In genomic region chr16:14156312-14156711, GRCm38 (mm10) we compare ENCODE assay signal across 28 mouse cellular contexts. TPM values are rescaled to one million over a fixed set of nuclear protein-coding genes. Genes with fewer than 3 reads are reported as not detected.
DNase-seq lines count a peak whose midpoint lies in the region; ATAC-seq and TF ChIP-seq lines count a peak whose summit lies in the region.
"Had no signal": no experiment of that assay in that cellular context is flagged by ENCODE, and none has a peak within 500 bp of the region (broad histone marks: within the 10 kb centered on the region; RNA-seq: fewer than 3 reads in every experiment).

No protein-coding gene starts in this region.

- peaks cover 28% of the 10 kb centered on the region for H3K36me3 ChIP-seq in liver, postnatal 0 days (replicated peaks; ENCODE audit: insufficient read depth, low read length)
- peaks cover 29 to 51% of the 10 kb centered on the region in 2 experiments for H3K36me3 ChIP-seq in CH12.LX (replicated peaks in 1 of 2; ENCODE audit: control insufficient read depth in 1 of 2, insufficient read depth in 1 of 2, low read length in 1 of 2)

- TF ChIP-seq CTCF in liver, postnatal 0 days (IDR thresholded peaks at IDR 0.05; ENCODE audit: low read depth) = no peak
- no peak for TF ChIP-seq CTCF in CH12.LX (conservative IDR thresholded peaks at IDR 0.05 in 1 of 2, IDR thresholded peaks at IDR 0.05 in 1 of 2; ENCODE audit: low read depth in 2 of 2, low read length in 2 of 2)

- no peaks in the 10 kb centered on the region for H3K9me3 ChIP-seq in liver, postnatal 0 days (ENCODE audit: low read length)
- no peaks in the 10 kb centered on the region for H3K9me3 ChIP-seq in CH12.LX (replicated peaks; ENCODE audit: low read length)
- H3K9me3 ChIP-seq: embryonic facial prominence, embryonic 10.5 days; embryonic facial prominence, embryonic 13.5 days; forebrain, embryonic 12.5 days; forebrain, embryonic 15.5 days; G1E; heart, embryonic 12.5 days; heart, embryonic 15.5 days; hindbrain, embryonic 10.5 days; hindbrain, embryonic 13.5 days; intestine, embryonic 15.5 days had no signal

- WGBS in liver, postnatal 0 days (ENCODE audit: insufficient replicate concordance) = 71% methylated on average over 5 of the region's 6 CpGs

- no peaks in the 10 kb centered on the region for H3K27me3 ChIP-seq in liver, postnatal 0 days (ENCODE audit: insufficient read depth, low read length)
- no peaks in the 10 kb centered on the region for H3K27me3 ChIP-seq in CH12.LX (replicated peaks)
- H3K27me3 ChIP-seq: embryonic facial prominence, embryonic 13.5 days; forebrain, embryonic 12.5 days; forebrain, embryonic 15.5 days; heart, embryonic 12.5 days; heart, embryonic 15.5 days; hindbrain, embryonic 13.5 days; intestine, embryonic 15.5 days; Patski had no signal

- H3K9ac ChIP-seq in liver, postnatal 0 days (replicated peaks) = no peak overlapping the region; the same call in 1 of the 2 replicates
- H3K9ac ChIP-seq in CH12.LX (ENCODE audit: insufficient read depth, low read depth) = no peak overlapping the region
- H3K9ac ChIP-seq: embryonic facial prominence, embryonic 13.5 days; forebrain, embryonic 12.5 days; forebrain, embryonic 15.5 days; heart, embryonic 12.5 days; heart, embryonic 15.5 days; hindbrain, embryonic 13.5 days; intestine, embryonic 15.5 days had no signal

- H3K4me3 ChIP-seq in liver, postnatal 0 days (ENCODE audit: low read depth, low read length) = no peak overlapping the region
- no peak overlapping the region for H3K4me3 ChIP-seq in CH12.LX (replicated peaks in 1 of 3; ENCODE audit: low read depth in 2 of 3, low read length in 2 of 3, poor library complexity in 1 of 3)
- H3K4me3 ChIP-seq: embryonic facial prominence, embryonic 10.5 days; embryonic facial prominence, embryonic 13.5 days; erythroblast, embryonic 14.5 days; forebrain, embryonic 12.5 days; forebrain, embryonic 15.5 days; heart, embryonic 12.5 days; heart, embryonic 15.5 days; hindbrain, embryonic 10.5 days; hindbrain, embryonic 13.5 days; intestine, embryonic 15.5 days had no signal

- no peak overlapping the region for H3K4me2 ChIP-seq in liver, postnatal 0 days (ENCODE audit: low read depth, low read length)
- 0 out of 2 replicates have a peak overlapping the region, but pooled peaks have one; percentile 17 for H3K4me2 ChIP-seq in CH12.LX (ENCODE audit: insufficient read depth, low read depth, poor library complexity, severe bottlenecking)
- H3K4me2 ChIP-seq: embryonic facial prominence, embryonic 13.5 days; forebrain, embryonic 12.5 days; forebrain, embryonic 15.5 days; heart, embryonic 12.5 days; heart, embryonic 15.5 days; hindbrain, embryonic 13.5 days; intestine, embryonic 15.5 days had no signal

- no peak for ATAC-seq in liver, postnatal 0 days
- ATAC-seq: forebrain, embryonic 15.5 days; hindbrain, embryonic 16.5 days; intestine, embryonic 15.5 days; Patski had no signal

- in situ Hi-C loops in CH12.LX (cut with MboI; ENCODE audit: low pct_ligation_motif_present, low pct_unique_long_range_greater_than_20kb, low sequenced_read_pairs) = no loop called here

- H3K79me2 ChIP-seq in CH12.LX (replicated peaks; ENCODE audit: control insufficient read depth, extremely low read depth, insufficient read depth, poor library complexity, severe bottlenecking) = peaks cover 54% of the 10 kb centered on the region

- H3K4me1 ChIP-seq in liver, postnatal 0 days (ENCODE audit: insufficient read depth) = peaks cover 14% of the 10 kb centered on the region; the same call in 1 of the 2 replicates
- H3K4me1 ChIP-seq in CH12.LX (ENCODE audit: control insufficient read depth in 1 of 2, insufficient read depth in 2 of 2) = peaks cover 11 to 45% of the 10 kb centered on the region in 2 experiments

- peak; percentile 53 for DNase-seq in adrenal gland, adult 8-10 months
- DNase-seq in adrenal gland, postnatal 25 days = no peak
- DNase-seq in liver, postnatal 0 days = no peak
- DNase-seq in liver (no peak), CH12.LX (ENCODE audit: extremely low read depth) (no peak)
- no peak for DNase-seq in right cerebral cortex, adult 18-20 months
- DNase-seq: cerebellum, adult 11-12 months; cerebellum, adult 8-10 months; cerebellum, postnatal 10 days; cerebellum, postnatal 36 days; embryo, embryonic 11 days; gastrocnemius, postnatal 25 days; heart, adult 18-20 months; heart, postnatal 10 days; heart, postnatal 36 days had no signal

- dilution Hi-C loops in CH12.LX (cut with MboI; ENCODE audit: extremely low pct_ligation_motif_present, extremely low pct_unique_long_range_greater_than_20kb, low sequenced_read_pairs) = no loop called here

- no peak for TF ChIP-seq POLR2A in CH12.LX (IDR thresholded peaks at IDR 0.05; ENCODE audit: low read depth, low read length)

- TF ChIP-seq RAD21 in CH12.LX (IDR thresholded peaks at IDR 0.05; ENCODE audit: low read depth, low read length) = no peak

- TF ChIP-seq EP300 in liver, postnatal 0 days (IDR thresholded peaks at IDR 0.05; ENCODE audit: low read depth) = no peak
- no peak for TF ChIP-seq EP300 in CH12.LX (IDR thresholded peaks at IDR 0.05; ENCODE audit: low read length)

- peak overlapping the region; percentile 49 for H3K27ac ChIP-seq in liver, postnatal 0 days (ENCODE audit: low read depth)
- no peak overlapping the region for H3K27ac ChIP-seq in CH12.LX (ENCODE audit: insufficient read depth, low read depth)
- H3K27ac ChIP-seq: embryonic facial prominence, embryonic 10.5 days; embryonic facial prominence, embryonic 13.5 days; forebrain, embryonic 12.5 days; forebrain, embryonic 15.5 days; heart, embryonic 15.5 days; hindbrain, embryonic 10.5 days; hindbrain, embryonic 13.5 days; intestine, embryonic 15.5 days had no signal

TF ChIP-seq in CH12.LX, 34 proteins besides CTCF, POLR2A, EP300 and RAD21:
- TF ChIP-seq USF2 (conservative IDR thresholded peaks at IDR 0.05; ENCODE audit: low read depth, low read length) (no peak), ZMIZ1 (IDR thresholded peaks at IDR 0.05; ENCODE audit: low read depth, low read length) (no peak), CHD1 (IDR thresholded peaks at IDR 0.05; ENCODE audit: low read depth, low read length) (no peak), TBP (conservative IDR thresholded peaks at IDR 0.05; ENCODE audit: low read depth, low read length) (no peak), USF1 (IDR thresholded peaks at IDR 0.05; ENCODE audit: low read depth, low read length) (no peak), TCF12 (IDR thresholded peaks at IDR 0.05; ENCODE audit: low read depth, low read length) (no peak), ZC3H11A (IDR thresholded peaks at IDR 0.05; ENCODE audit: low read depth, low read length) (no peak), MAX (IDR thresholded peaks at IDR 0.05; ENCODE audit: low read length) (no peak), HCFC1 (IDR thresholded peaks at IDR 0.05; ENCODE audit: low read depth, low read length) (no peak), IRF4 (IDR thresholded peaks at IDR 0.05; ENCODE audit: low read depth, low read length) (no peak), MAFK (IDR thresholded peaks at IDR 0.05; ENCODE audit: insufficient replicate concordance, low read length) (no peak), NRF1 (IDR thresholded peaks at IDR 0.05; ENCODE audit: low read depth, low read length) (no peak), JUND (conservative IDR thresholded peaks at IDR 0.05; ENCODE audit: low read depth, low read length) (no peak), POLR2AphosphoS2 (IDR thresholded peaks at IDR 0.05; ENCODE audit: low read depth, low read length) (no peak), MYC (IDR thresholded peaks at IDR 0.05; ENCODE audit: low read depth, low read length) (no peak), ZKSCAN1 (IDR thresholded peaks at IDR 0.05; ENCODE audit: borderline replicate concordance, low read depth, low read length) (no peak), RCOR1 (conservative IDR thresholded peaks at IDR 0.05; ENCODE audit: low read depth, low read length) (no peak), KAT2A (IDR thresholded peaks at IDR 0.05; ENCODE audit: insufficient replicate concordance, low read length) (no peak), SIN3A (IDR thresholded peaks at IDR 0.05; ENCODE audit: low read length) (no peak)
TF ChIP-seq in CH12.LX: peak in this region for 0.

RNA-seq across cellular contexts. Expression of gene Nde1, which starts 6.8 kb away (rescaled TPM):
- 10 to 100 TPM; 39.9 to 69.3 (median 52.3) TPM for total RNA-seq in adrenal gland, adult 8-10 months (2022)
- 46.0 and 51.3 TPM in 2 replicates for total RNA-seq in adrenal gland, postnatal 25 days (2021)
- polyA plus RNA-seq in liver, postnatal 0 days (2015; fragmentation: Nextera tagmentation; extraction: Ambion mirVana) = 24.9 and 28.1 TPM in 2 replicates
- total RNA-seq in CH12.LX (2012; rRNA removed) = 65.0 and 84.8 TPM in 2 replicates
- total RNA-seq in CH12.LX (2014; rRNA removed) = 62.1 and 68.6 TPM in 2 replicates
- polyA plus RNA-seq in CH12.LX (2012; ENCODE audit: insufficient read length, low read depth) = 104 and 110 TPM in 2 replicates

RNA-seq across cellular contexts. Expression of gene Marf1, which starts 6.8 kb away (rescaled TPM):
- total RNA-seq in adrenal gland, adult 8-10 months (2022) = 100 to 1,000 TPM; 109 to 161 (median 148) TPM
- 150 and 155 TPM in 2 replicates for total RNA-seq in adrenal gland, postnatal 25 days (2021)
- 6.1 TPM in 2 replicates for polyA plus RNA-seq in liver, postnatal 0 days (2015; fragmentation: Nextera tagmentation; extraction: Ambion mirVana)
- 22.0 and 26.7 TPM in 2 replicates for total RNA-seq in CH12.LX (2012; rRNA removed)
- 19.7 and 19.9 TPM in 2 replicates for total RNA-seq in CH12.LX (2014; rRNA removed)
- polyA plus RNA-seq in CH12.LX (2012; ENCODE audit: insufficient read length, low read depth) = 24.5 and 28.1 TPM in 2 replicates
